15 mouse cellular contexts compared by ENCODE assay signal in genomic region chr11:44976254-44976802, GRCm38 (mm10).
DNase-seq lines count a peak whose midpoint lies in the region; ATAC-seq lines count a peak whose summit lies in the region.
"Had no signal": no experiment of that assay in that cellular context is flagged by ENCODE, and none has a peak within 500 bp of the region (broad histone marks: within the 10 kb centered on the region; RNA-seq: fewer than 3 reads in every experiment).

No protein-coding gene starts in this region.

- H3K36me3 ChIP-seq in embryonic facial prominence, embryonic 15.5 days: no peaks in the 10 kb centered on the region
- H3K36me3 ChIP-seq in limb, embryonic 15.5 days: no peaks in the 10 kb centered on the region
- H3K36me3 ChIP-seq: heart, embryonic 15.5 days had no signal

- no peak overlapping the region for H3K9ac ChIP-seq in embryonic facial prominence, embryonic 15.5 days
- H3K9ac ChIP-seq in limb, embryonic 15.5 days: no peak overlapping the region
- H3K9ac ChIP-seq: heart, embryonic 15.5 days; liver, embryonic 14.5 days had no signal

- peaks cover 42% of the 10 kb centered on the region for H3K4me1 ChIP-seq in embryonic facial prominence, embryonic 15.5 days
- H3K4me1 ChIP-seq in limb, embryonic 15.5 days: peaks cover 18% of the 10 kb centered on the region
- H3K4me1 ChIP-seq: heart, embryonic 15.5 days had no signal

- ATAC-seq in embryonic facial prominence, embryonic 15.5 days (ENCODE audit: insufficient number of reproducible peaks, low FRiP score, low TSS enrichment, low read depth): no peak; the same call in 1 of the 2 replicates
- no peak for ATAC-seq in limb, embryonic 15.5 days (ENCODE audit: insufficient number of reproducible peaks, low FRiP score, low TSS enrichment, low read depth)
- ATAC-seq: intestine, embryonic 16.5 days had no signal

- H3K27ac ChIP-seq in embryonic facial prominence, embryonic 15.5 days (replicated peaks): peak overlapping the region; percentile 61
- H3K27ac ChIP-seq in limb, embryonic 15.5 days: peak overlapping the region; percentile 11
- H3K27ac ChIP-seq: heart, embryonic 15.5 days; liver, embryonic 14.5 days; macrophage had no signal

- no peak overlapping the region for H3K4me2 ChIP-seq in embryonic facial prominence, embryonic 15.5 days (replicated peaks)
- no peak overlapping the region for H3K4me2 ChIP-seq in limb, embryonic 15.5 days
- H3K4me2 ChIP-seq: heart, embryonic 15.5 days had no signal

- DNase-seq in heart, adult 11 months: peak; percentile 84
- DNase-seq in heart, adult 8-10 months (ENCODE audit: low spot score): no peak
- DNase-seq in adipocyte (ENCODE audit: low spot score): peak; percentile 16
- no peak for DNase-seq in kidney, postnatal 36 days
- no peak for DNase-seq in ovary, postnatal 36 days (ENCODE audit: low spot score)
- no peak for DNase-seq in ovary, postnatal 14 days (ENCODE audit: low spot score)
- DNase-seq: adrenal gland, postnatal 10 days; cerebellum, adult 2 months had no signal

- no peaks in the 10 kb centered on the region for H3K9me3 ChIP-seq in embryonic facial prominence, embryonic 15.5 days (replicated peaks)
- no peaks in the 10 kb centered on the region for H3K9me3 ChIP-seq in limb, embryonic 15.5 days
- H3K9me3 ChIP-seq: heart, embryonic 15.5 days had no signal

- no peaks in the 10 kb centered on the region for H3K27me3 ChIP-seq in embryonic facial prominence, embryonic 15.5 days
- H3K27me3 ChIP-seq in limb, embryonic 15.5 days: no peaks in the 10 kb centered on the region
- H3K27me3 ChIP-seq: heart, embryonic 15.5 days had no signal

- no peak overlapping the region for H3K4me3 ChIP-seq in embryonic facial prominence, embryonic 15.5 days (replicated peaks)
- H3K4me3 ChIP-seq in limb, embryonic 15.5 days: no peak overlapping the region
- H3K4me3 ChIP-seq: heart, embryonic 15.5 days; myocyte had no signal

- WGBS in embryonic facial prominence, embryonic 15.5 days: 57% methylated on average over 5 of the region's 5 CpGs
- 70% methylated on average over 5 of the region's 5 CpGs for WGBS in limb, embryonic 15.5 days

Comparison
In these comparisons a context has a peak if more than half of its experiments do, and no peak if none do; other contexts are left out.
1. DNase-seq: peak in heart, adult 11 months (single experiment) and adipocyte (single experiment); none in heart, adult 8-10 months (single experiment), kidney, postnatal 36 days (0 of 2), ovary, postnatal 36 days (single experiment) and ovary, postnatal 14 days (single experiment).